Mouse (Mus musculus): ENCODE measurements around the gene Ergic1. TPM values are rescaled to one million over a fixed set of nuclear protein-coding genes. Genes with fewer than 3 reads are reported as not detected.

Ergic1 gene
- polyA plus RNA-seq, 1 experiment, result 114 TPM

GRCm38 (mm10) chr17:26628479-26628878 lies 67.2 kb downstream of the Ergic1 start:
- no peaks in the 10 kb centered on the region for H3K79me3 ChIP-seq (ENCODE audit: low read depth)
- H3K4me3 ChIP-seq (ENCODE audit: insufficient read depth, poor library complexity, severe bottlenecking), result no peak overlapping the region
- no peaks in the 10 kb centered on the region for H3K27me3 ChIP-seq (ENCODE audit: control insufficient read depth, insufficient read depth, insufficient read length)
- TF ChIP-seq CTCF (IDR thresholded peaks at IDR 0.05; ENCODE audit: control insufficient read depth, insufficient read depth, insufficient read length), result no peak
- no peak for TF ChIP-seq FOSL1 (IDR thresholded peaks at IDR 0.05; ENCODE audit: insufficient read depth, low read length, poor library complexity, severe bottlenecking)
- no peak for TF ChIP-seq MYOD1 (IDR thresholded peaks at IDR 0.05; ENCODE audit: control insufficient read depth, insufficient read length, low read depth)
- no peak for TF ChIP-seq MAX (IDR thresholded peaks at IDR 0.05)
- no peak for TF ChIP-seq USF1 (IDR thresholded peaks at IDR 0.05; ENCODE audit: low read depth)
- TF ChIP-seq CEBPB (IDR thresholded peaks at IDR 0.05; ENCODE audit: low read depth), result no peak
- no peak for TF ChIP-seq MYOG (IDR thresholded peaks at IDR 0.05; ENCODE audit: control insufficient read depth, extremely low read depth, insufficient read length)
- H3K36me3 ChIP-seq (ENCODE audit: control insufficient read depth, insufficient read depth), result peaks cover 62% of the 10 kb centered on the region
- no peak overlapping the region for H3ac ChIP-seq (ENCODE audit: control insufficient read depth, insufficient read length, low read depth)
- no peaks in the 10 kb centered on the region for H3K79me2 ChIP-seq (ENCODE audit: control insufficient read depth, insufficient read depth)

GRCm38 (mm10) chr17:26628936-26629335 lies 67.6 kb downstream of the Ergic1 start:
- H3K79me2 ChIP-seq (ENCODE audit: control insufficient read depth, insufficient read depth), result no peaks in the 10 kb centered on the region
- no peak overlapping the region for H3ac ChIP-seq (ENCODE audit: control insufficient read depth, insufficient read length, low read depth)
- H3K4me3 ChIP-seq (ENCODE audit: insufficient read depth, poor library complexity, severe bottlenecking), result no peak overlapping the region
- no peaks in the 10 kb centered on the region for H3K79me3 ChIP-seq (ENCODE audit: low read depth)
- no peak for TF ChIP-seq MYOD1 (IDR thresholded peaks at IDR 0.05; ENCODE audit: control insufficient read depth, insufficient read length, low read depth)
- TF ChIP-seq FOSL1 (IDR thresholded peaks at IDR 0.05; ENCODE audit: insufficient read depth, low read length, poor library complexity, severe bottlenecking), result no peak
- no peak for TF ChIP-seq USF1 (IDR thresholded peaks at IDR 0.05; ENCODE audit: low read depth)
- no peak for TF ChIP-seq MAX (IDR thresholded peaks at IDR 0.05)
- no peak for TF ChIP-seq CTCF (IDR thresholded peaks at IDR 0.05; ENCODE audit: control insufficient read depth, insufficient read depth, insufficient read length)
- TF ChIP-seq MYOG (IDR thresholded peaks at IDR 0.05; ENCODE audit: control insufficient read depth, extremely low read depth, insufficient read length), result no peak
- no peak for TF ChIP-seq CEBPB (IDR thresholded peaks at IDR 0.05; ENCODE audit: low read depth)
- peaks cover 58% of the 10 kb centered on the region for H3K36me3 ChIP-seq (ENCODE audit: control insufficient read depth, insufficient read depth)
- no peaks in the 10 kb centered on the region for H3K27me3 ChIP-seq (ENCODE audit: control insufficient read depth, insufficient read depth, insufficient read length)

GRCm38 (mm10) chr17:26631811-26632327 lies 70.6 kb downstream of the Ergic1 start:
- H3ac ChIP-seq (ENCODE audit: control insufficient read depth, insufficient read length, low read depth), result no peak overlapping the region
- H3K79me2 ChIP-seq (ENCODE audit: control insufficient read depth, insufficient read depth), result no peaks in the 10 kb centered on the region
- H3K36me3 ChIP-seq (ENCODE audit: control insufficient read depth, insufficient read depth), result peaks cover 29% of the 10 kb centered on the region
- no peaks in the 10 kb centered on the region for H3K27me3 ChIP-seq (ENCODE audit: control insufficient read depth, insufficient read depth, insufficient read length)
- no peaks in the 10 kb centered on the region for H3K79me3 ChIP-seq (ENCODE audit: low read depth)
- H3K4me3 ChIP-seq (ENCODE audit: insufficient read depth, poor library complexity, severe bottlenecking), result no peak overlapping the region
- TF ChIP-seq MYOG (IDR thresholded peaks at IDR 0.05; ENCODE audit: control insufficient read depth, extremely low read depth, insufficient read length) (no peak), FOSL1 (IDR thresholded peaks at IDR 0.05; ENCODE audit: insufficient read depth, low read length, poor library complexity, severe bottlenecking) (no peak), USF1 (IDR thresholded peaks at IDR 0.05; ENCODE audit: low read depth) (no peak)

- TF ChIP-seq MYOD1 (IDR thresholded peaks at IDR 0.05; ENCODE audit: control insufficient read depth, insufficient read length, low read depth) (no peak), USF1 (IDR thresholded peaks at IDR 0.05; ENCODE audit: low read depth) (no peak), CEBPB (IDR thresholded peaks at IDR 0.05; ENCODE audit: low read depth) (no peak), FOSL1 (IDR thresholded peaks at IDR 0.05; ENCODE audit: insufficient read depth, low read length, poor library complexity, severe bottlenecking) (no peak), CTCF (IDR thresholded peaks at IDR 0.05; ENCODE audit: control insufficient read depth, insufficient read depth, insufficient read length) (no peak), MAX (IDR thresholded peaks at IDR 0.05) (no peak), MYOG (IDR thresholded peaks at IDR 0.05; ENCODE audit: control insufficient read depth, extremely low read depth, insufficient read length) (no peak)
- no peaks in the 10 kb centered on the region for H3K79me2 ChIP-seq (ENCODE audit: control insufficient read depth, insufficient read depth)
- no peak overlapping the region for H3K4me3 ChIP-seq (ENCODE audit: insufficient read depth, poor library complexity, severe bottlenecking)
- no peaks in the 10 kb centered on the region for H3K27me3 ChIP-seq (ENCODE audit: control insufficient read depth, insufficient read depth, insufficient read length)
- no peak overlapping the region for H3ac ChIP-seq (ENCODE audit: control insufficient read depth, insufficient read length, low read depth)
- H3K36me3 ChIP-seq (ENCODE audit: control insufficient read depth, insufficient read depth), result peaks cover 22% of the 10 kb centered on the region
- H3K79me3 ChIP-seq (ENCODE audit: low read depth), result no peaks in the 10 kb centered on the region
These were observed 71.9 kb downstream of the Ergic1 start for GRCm38 (mm10) chr17:26633186-26633585.

- no peak overlapping the region for H3ac ChIP-seq (ENCODE audit: control insufficient read depth, insufficient read length, low read depth)
- peaks cover 24% of the 10 kb centered on the region for H3K36me3 ChIP-seq (ENCODE audit: control insufficient read depth, insufficient read depth)
- no peaks in the 10 kb centered on the region for H3K79me2 ChIP-seq (ENCODE audit: control insufficient read depth, insufficient read depth)
- no peaks in the 10 kb centered on the region for H3K79me3 ChIP-seq (ENCODE audit: low read depth)
- H3K4me3 ChIP-seq (ENCODE audit: insufficient read depth, poor library complexity, severe bottlenecking), result no peak overlapping the region
- TF ChIP-seq MAX (IDR thresholded peaks at IDR 0.05), result no peak
- TF ChIP-seq MYOD1 (IDR thresholded peaks at IDR 0.05; ENCODE audit: control insufficient read depth, insufficient read length, low read depth), result no peak
- no peak for TF ChIP-seq CEBPB (IDR thresholded peaks at IDR 0.05; ENCODE audit: low read depth)
- TF ChIP-seq CTCF (IDR thresholded peaks at IDR 0.05; ENCODE audit: control insufficient read depth, insufficient read depth, insufficient read length), result no peak
- TF ChIP-seq USF1 (IDR thresholded peaks at IDR 0.05; ENCODE audit: low read depth), result no peak
- no peak for TF ChIP-seq MYOG (IDR thresholded peaks at IDR 0.05; ENCODE audit: control insufficient read depth, extremely low read depth, insufficient read length)
- TF ChIP-seq FOSL1 (IDR thresholded peaks at IDR 0.05; ENCODE audit: insufficient read depth, low read length, poor library complexity, severe bottlenecking), result no peak
- H3K27me3 ChIP-seq (ENCODE audit: control insufficient read depth, insufficient read depth, insufficient read length), result no peaks in the 10 kb centered on the region
These were observed 72.6 kb downstream of the Ergic1 start for GRCm38 (mm10) chr17:26633926-26634325.

- H3K4me3 ChIP-seq (ENCODE audit: insufficient read depth, poor library complexity, severe bottlenecking), result no peak overlapping the region
- TF ChIP-seq USF1 (IDR thresholded peaks at IDR 0.05; ENCODE audit: low read depth) (no peak), CTCF (IDR thresholded peaks at IDR 0.05; ENCODE audit: control insufficient read depth, insufficient read depth, insufficient read length) (no peak)
- no peaks in the 10 kb centered on the region for H3K79me2 ChIP-seq (ENCODE audit: control insufficient read depth, insufficient read depth)
- peaks cover 26% of the 10 kb centered on the region for H3K36me3 ChIP-seq (ENCODE audit: control insufficient read depth, insufficient read depth)
- H3ac ChIP-seq (ENCODE audit: control insufficient read depth, insufficient read length, low read depth), result no peak overlapping the region
- no peaks in the 10 kb centered on the region for H3K79me3 ChIP-seq (ENCODE audit: low read depth)
- H3K27me3 ChIP-seq (ENCODE audit: control insufficient read depth, insufficient read depth, insufficient read length), result no peaks in the 10 kb centered on the region
These were observed 73.2 kb downstream of the Ergic1 start for GRCm38 (mm10) chr17:26634539-26634938.
